Mouse (Mus musculus) mature B cell (primary cell): ENCODE measurements around the gene Flnb.

Source experiments
- in situ Hi-C: fragments of 300-500 bp; cut with MboI; formaldehyde crosslinking; loops from 2 replicates; pipeline ENCODE4 v1.14.3; 2019

The Flnb gene

DNA sequence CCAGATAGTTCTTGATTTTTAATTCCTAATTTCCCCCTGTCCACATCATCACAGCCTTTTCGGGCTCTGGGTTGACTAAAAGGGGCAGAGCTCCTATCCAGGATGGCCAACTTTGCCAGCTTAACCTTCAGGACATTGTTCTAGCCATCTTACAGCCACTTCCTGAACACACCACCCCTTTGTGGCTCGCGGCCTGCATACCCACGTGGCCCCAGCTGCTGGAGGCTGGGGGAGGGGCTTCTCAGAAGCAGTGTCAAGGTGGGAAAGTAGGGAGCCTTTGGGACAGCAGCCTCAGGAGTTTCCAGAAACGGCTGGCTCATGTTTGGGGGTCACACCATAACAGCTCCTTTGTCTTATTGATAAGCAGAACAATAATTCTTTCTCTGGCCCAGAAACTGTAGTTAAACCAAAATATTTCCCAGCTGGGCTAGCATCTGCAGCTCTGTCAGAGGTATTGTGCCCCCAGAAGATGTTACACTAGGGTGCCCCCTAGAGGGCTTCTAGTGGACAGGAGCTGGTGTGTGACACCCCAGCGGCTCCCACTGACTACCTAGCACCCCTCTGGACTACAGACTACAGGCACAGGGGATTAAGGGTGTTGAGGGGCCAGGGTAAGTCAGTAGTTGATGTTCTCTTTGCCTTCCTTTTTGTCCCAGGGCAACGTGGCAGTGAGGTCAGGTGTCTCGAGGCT is 126.7 kb downstream of the Flnb start:
- in situ Hi-C loops: no loop called here

DNA sequence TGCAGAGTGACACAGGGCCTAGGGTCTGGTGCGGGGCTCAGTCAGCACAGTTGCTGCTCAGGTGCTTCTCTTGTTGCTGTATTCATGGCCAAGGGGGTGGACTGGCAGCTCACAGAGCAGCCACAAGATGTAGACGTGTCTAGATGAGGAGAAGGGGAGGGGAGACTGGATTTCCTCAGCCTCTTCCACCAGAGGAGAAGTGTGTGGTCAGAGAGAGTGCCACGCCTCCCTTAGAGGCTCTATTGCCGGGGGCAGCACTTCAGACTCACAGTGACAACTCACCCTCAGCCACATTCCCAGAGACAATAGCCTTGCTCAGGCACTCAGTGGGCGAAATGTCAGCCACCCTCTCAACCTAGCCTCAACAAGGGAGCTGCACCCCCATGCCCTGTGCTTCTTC is 127.5 kb downstream of the Flnb start:
- in situ Hi-C loops: no loop called here

DNA sequence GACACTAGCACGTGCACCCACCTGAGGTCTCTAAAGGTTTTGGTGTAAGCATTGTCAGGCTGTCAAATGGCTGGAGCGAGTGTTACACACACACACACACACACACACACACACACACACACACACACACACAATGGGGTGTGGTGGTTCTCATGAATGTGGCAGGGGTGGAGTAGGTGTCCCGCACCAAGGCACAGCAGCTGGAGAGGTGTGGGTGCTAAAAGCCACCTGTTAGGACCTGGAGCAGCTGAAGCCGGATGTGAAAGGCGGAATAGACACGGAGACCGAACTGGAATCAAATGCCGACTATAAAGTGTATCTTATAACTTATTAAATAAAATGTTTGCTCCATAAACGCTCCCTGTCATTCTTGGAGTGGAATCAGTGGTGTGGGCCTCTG is 133.5 kb downstream of the Flnb start:
- in situ Hi-C loops: no loop called here

DNA sequence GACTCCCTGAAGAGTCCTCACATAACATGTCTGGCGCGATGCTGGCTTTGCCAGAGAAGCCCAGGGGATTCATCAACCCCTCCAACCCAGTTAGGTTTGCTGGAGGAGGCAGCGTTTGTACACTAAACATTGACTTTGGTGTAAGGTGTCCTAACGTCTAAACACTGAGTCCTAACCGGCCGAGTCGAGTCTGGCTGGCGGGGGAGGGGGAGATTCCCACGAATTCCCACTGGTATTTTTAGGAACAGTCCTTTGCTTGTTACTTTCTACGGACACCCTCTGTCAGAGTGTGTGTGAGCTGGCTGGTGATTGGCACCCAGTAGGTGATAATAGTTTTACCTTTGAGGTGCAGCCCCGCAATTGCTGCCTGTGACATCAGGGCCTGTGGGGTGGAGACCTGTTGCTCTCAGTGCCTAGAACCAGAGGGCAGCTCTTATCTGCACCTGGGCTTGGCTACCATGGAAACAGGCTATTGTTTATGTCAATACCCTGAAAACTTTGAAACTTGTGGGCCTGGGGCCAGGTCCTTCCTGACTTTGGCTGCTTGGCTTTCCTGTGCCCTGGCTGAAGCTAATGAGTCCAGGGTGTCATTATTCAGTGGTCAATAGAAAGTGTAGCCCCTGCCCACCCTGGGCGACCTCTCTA is 135.0 kb downstream of the Flnb start:
- in situ Hi-C loops: no loop called here

DNA sequence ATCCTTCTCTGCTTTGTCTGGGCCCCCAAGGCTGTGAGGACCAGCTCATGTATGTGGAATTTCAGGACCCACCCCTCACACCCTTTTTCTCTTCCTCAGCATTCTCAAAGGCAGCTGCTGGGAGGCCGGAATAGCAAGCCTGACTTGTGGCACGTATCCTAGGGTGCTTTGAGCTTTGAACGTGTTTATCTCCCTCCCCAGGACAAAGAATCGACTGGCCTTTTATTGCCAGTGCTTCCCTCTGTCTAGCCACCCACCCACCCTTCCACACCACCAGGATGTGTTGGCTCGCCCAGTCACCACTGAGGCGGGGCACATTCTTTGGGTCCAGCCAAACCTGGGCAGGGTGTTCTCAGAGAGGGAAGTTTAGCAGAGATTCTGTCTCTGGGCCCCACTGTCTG is 136.3 kb downstream of the Flnb start:
- in situ Hi-C loops: no loop called here

DNA sequence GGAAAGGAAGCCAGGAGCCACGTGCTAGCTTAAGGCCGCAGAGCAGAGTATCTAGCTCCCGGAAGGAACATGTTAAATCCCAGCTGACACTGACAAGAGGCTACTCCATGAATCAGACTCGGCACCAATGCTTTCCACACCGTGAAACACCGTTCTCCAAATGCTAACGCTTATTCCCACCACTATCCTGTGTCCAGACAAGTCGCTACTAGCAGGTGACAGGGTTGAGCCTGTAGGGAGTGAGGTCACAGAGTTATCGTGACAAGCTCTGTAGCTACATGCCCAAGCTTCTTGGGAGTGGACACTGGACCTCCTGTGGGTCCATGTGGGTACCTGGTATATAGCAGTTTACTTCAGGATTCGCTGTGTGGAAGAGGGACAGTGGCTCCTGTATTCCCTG is 138.7 kb downstream of the Flnb start:
- in situ Hi-C loops: no loop called here

DNA sequence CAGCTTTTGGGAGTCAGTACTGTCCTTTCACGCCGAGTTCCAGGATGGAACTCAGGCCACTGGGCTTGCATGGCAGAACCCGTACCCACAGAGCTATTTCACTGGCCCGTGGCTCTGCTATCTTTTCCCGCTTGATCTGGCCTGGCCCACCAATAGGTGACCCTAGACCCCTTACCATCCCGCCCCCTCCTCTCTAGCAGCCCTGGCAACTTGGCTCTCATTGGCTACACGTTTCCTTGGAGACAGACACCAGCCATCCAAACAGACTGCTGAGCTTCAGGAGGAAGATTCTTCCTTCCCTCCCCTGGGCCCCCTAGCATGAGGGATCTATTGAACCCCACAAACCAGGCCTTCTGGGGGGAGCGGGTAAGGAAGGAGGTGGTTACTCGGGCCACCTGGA is 139.3 kb downstream of the Flnb start, which contains the start of gene Gm45521:
Gene Gm45521 (plus strand): TSS at position 240 of the 400 bp plus-strand sequence.
- in situ Hi-C loops: no loop called here

DNA sequence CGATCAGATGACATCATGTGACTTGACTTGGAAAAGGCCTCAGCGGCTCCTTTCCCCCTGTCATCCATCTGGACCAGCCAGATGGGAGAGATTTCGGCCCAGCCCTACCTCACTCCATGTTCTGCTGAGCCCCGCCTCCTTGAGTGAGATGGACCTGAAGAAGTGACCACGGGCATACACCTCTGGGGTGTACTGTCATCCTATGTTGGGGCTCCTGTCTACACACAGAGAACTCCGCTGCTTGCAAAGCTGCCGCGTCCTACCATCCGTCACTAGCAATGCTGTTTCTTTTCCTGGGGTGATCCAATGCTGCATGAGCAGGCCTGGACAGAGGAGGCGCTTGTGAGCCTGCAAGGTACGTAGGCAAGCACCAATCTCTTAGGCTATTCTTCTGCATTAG is 142.9 kb downstream of the Flnb start:
- in situ Hi-C loops: loop anchor here (10.0 kb wide), 1 partner anchor 84 kb away; no protein-coding TSS in a partner anchor

DNA sequence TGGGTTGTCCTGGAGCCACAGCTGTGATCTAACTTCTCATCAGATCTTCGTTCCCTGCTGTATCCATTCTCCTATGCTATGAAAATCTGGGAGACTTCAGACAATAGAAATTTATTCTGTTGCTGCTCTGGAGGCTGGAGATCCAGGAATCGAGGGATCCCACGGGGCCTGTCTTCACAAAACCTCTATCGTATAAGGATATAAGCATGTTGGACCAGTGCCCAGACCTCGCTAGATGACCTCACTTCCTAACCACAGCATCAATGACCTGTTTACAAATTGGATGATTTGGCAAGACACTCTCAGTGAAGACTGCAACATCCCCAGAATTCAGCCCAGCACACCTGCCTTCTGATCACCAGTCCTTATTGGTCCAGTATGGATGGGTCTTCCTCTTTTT is 144.0 kb downstream of the Flnb start:
- in situ Hi-C loops: loop anchor here (10.0 kb wide), 1 partner anchor 83 kb away; no protein-coding TSS in a partner anchor

DNA sequence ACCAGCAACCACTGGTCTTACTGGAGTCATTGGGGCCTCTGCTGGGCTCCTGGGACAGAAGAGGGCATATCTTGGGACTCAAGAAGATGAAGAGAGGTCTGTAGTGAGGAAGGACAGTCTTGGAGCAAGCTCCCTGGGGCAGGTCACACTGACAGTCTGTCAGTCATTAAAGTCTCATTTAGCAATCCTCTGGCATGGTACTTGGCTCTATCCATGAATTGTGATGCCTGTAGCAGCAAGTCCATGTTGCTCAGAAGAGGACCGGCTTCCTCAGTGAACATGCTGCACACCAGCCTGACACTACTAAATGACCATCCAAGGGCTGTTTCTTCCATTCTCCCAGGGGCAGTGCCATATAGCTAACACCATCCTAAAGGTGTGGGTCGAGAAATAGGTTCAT is 144.9 kb downstream of the Flnb start:
- in situ Hi-C loops: loop anchor here (10.0 kb wide), 1 partner anchor 82 kb away; no protein-coding TSS in a partner anchor

DNA sequence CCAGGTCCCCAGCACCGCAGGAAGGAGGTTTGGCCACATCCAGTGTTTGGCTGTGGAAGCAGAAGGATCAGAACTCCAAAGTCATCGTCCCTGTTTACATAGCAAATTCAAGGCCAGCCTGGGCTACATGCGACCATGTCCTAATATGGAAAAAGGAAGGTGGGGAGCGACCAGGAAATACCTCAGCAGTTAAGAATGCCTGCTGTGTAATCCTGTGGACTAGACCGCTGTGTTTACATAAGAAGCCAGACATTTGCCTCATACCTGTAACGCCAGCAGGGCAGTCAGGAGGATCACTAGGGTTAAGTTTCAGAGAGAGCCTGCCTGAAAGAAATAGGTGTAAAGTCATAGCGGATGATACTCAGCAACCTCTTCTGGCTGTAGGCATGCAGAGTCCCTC is 145.4 kb downstream of the Flnb start:
- in situ Hi-C loops: loop anchor here (10.0 kb wide), 1 partner anchor 82 kb away; no protein-coding TSS in a partner anchor

DNA sequence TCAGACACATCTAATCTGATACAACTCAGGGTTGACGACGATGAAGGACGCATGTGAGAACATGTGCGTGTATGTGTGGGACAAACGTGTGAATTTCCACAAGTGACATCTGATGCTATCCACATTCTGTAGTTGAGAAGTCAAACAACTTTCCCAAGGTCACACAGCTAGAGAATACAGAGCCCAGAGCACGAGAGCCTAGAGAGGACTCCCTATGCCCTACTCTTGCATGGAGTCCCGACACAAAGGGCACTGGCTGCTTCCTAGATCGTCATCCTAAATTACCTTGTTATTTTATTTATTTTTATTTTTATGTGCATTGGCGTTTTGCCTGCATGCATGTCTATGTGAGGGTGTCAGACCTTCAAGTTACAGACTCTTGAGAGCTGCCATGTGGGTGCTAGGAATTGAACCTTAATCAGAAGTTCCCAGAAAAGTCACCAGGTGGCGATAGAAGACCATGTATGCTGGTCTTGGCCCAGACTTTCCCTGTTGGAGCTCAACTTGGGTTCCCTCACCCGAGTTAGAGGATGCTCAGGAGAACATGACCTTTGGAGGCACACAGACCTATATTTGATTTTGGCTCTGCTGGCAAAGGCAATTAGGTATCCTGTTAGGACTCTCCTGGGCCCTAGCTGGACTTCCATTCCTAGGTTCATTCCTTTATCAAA is 146.6 kb downstream of the Flnb start:
- in situ Hi-C loops: loop anchor here (10.0 kb wide), 1 partner anchor 80 kb away; no protein-coding TSS in a partner anchor

DNA sequence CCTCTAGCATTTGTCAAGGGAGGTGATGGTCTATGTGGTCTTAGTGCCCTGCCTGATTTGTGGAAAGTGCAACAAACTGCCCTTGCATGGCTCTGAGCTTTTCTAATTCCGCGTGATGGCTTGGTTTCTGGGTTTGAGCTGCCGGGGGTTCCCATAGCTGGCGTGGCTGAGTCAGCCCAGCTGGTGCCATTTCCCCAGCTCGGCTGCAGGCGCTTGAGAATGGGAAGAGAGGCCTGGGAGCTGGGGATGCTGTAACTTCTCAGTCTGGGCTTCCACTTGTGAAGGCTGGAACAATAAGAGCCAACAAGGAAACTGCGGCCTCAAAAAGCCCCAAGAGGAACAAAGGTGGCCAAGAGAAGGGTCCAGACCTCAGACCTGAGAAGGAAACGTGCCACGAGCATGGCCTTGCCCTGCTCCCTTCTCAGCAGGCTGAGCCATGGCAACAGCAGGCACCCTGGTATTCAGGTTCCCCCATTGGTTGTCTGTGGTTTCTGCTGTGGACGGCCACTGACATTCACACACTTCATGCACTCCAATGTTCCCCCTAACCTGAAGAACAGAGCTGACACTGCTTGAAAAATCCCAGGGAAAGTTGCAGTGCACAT is 154.2 kb downstream of the Flnb start:
- in situ Hi-C loops: no loop called here

DNA sequence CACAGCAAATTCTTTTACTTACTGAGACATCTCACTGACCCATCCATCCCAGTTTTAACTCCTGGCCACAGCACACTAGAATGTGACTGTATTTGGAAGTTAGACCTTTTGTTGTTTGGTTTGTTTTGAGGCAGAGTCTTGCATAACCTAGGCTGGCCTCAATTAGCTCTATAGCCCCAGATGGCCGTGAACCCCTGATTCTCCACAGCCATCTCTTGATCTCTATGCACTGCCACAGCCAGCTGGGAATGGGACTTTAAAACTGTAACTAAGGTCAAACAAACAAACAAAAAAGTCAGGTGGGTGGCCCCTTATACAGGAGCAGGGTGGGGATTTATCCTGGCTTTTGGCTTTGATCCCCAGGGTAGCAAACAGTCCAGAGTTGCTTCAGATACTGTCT is 156.9 kb downstream of the Flnb start:
- in situ Hi-C loops: no loop called here

DNA sequence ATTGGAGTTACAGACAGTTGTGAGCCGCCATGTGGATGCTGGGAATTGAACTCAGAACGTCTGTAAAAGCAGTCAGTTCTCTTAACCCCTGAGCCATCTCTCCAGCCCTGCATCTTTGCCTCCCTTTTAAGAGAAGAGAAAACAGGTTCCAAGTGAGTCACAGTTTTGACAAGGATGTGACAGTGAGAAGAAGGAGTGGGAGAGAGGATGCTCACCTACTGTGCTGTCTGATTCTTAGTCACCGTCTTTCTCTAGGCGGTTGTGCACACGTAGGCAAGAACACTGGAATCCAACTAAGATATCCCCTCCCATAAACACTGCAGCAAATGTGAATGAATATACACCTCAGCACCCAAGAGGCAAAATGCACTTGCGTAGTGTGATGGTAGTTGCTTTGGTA is 157.4 kb downstream of the Flnb start:
- in situ Hi-C loops: no loop called here

DNA sequence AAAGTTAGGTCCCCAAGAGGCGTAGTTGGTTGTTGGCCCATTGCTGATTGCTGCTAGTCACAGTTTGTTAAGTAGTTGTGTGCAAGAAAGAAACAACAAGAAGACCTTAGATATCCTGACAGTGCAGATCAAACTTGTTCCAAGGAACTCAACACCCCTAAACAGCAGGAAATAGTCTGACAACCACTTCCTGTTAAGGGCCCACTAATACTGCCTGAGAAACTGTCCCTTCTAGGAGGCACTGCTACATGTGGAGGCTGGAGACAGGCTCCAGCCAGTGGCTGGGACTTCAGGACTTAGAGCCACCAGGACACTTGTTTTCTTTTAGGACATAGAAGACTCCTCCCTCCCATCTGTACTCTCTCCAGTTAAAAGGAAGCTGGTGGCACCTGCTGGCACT is 159.7 kb downstream of the Flnb start:
- in situ Hi-C loops: no loop called here

DNA sequence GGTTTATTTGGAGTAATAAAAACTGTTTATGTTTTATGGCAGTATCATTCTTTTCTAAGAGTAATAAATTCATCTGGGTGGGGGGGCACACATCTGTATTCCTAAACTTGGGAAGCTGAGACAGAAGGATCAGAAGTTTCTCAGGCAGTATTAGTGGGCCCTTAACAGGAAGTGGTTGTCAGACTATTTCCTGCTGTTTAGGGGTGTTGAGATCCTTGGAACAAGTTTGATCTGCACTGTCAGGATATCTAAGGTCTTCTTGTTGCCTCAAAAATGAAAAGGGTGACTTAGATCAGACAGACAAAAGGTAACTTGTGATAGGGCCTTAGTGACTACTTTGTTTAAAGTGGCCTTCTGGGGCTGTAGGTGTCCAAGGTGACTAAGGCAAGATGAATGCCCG is 160.4 kb downstream of the Flnb start:
- in situ Hi-C loops: no loop called here

DNA sequence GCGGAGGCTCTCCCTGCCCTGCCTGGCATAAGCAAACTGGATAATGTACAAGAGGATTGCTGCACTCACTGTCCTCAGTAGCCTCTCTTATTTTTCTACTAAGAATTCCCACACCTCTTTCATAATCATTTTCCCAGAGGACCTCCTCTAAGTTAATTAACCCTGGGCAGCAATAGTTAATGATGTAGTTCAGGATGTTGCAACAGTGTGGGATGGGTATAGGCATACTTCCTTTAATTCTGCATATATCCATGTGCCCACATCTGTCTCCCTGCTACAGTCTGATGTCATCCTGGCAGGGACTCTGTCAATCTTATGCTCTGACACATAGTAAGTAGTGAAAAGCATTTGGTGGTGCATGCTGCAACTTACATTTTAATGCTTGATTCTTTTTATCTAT is 163.5 kb downstream of the Flnb start:
- in situ Hi-C loops: no loop called here

DNA sequence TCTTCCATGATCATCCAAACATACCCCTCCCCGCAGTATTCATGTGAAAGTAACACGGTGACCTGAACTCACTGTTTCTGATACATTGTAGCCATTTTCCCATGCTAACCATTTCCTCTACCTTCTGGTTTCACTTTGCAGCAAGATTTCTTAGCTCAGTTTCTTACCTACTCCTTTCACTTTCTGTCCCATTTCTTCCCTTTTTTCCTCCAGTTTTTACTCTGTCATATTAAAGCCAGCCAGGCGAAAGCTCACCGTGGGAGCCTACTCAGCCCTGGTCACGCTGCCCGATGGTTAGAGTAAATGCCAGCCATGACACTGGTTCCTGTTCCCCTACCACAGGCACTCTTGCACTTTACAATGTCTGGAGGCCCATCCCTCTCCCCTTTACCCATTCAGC is 169.2 kb downstream of the Flnb start:
- in situ Hi-C loops: no loop called here

DNA sequence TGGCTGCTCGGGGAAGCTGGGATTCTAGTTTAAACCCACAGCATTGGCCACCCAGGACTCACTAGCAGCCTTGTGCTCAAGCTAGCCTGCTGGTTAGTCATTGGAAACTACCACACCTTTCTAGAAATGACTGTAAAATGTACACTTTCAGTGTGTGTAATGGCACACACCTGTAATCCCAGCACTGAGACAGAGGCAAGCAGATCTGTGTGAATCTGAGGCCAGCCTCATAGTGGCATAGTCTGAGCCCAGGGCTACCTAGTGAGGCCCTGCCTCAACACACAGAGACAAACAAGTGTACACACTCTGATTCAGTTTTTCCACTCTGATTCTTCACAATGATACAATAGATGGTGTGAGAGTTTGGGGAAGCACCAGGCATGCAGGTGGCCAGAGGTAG is 171.6 kb downstream of the Flnb start:
- in situ Hi-C loops: no loop called here

DNA sequence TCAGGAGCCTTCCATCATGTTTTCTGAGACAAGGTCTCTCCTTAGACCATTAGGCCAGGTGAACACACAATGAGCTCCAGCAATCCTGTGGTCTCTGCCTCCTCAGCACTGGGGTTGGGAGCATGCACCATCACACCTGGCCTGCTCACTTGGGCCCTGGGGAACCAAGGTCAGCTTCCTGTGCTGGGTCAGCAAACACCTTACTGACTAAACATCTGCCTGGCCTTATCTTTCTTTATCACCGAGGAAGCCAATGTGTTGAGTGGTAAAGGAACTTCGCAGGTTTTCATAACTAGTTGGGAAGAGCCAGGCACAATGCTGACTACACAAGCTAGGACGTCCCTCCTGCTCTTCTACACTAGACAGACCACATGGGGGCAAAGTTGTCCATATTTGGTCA is 172.2 kb downstream of the Flnb start:
- in situ Hi-C loops: no loop called here

DNA sequence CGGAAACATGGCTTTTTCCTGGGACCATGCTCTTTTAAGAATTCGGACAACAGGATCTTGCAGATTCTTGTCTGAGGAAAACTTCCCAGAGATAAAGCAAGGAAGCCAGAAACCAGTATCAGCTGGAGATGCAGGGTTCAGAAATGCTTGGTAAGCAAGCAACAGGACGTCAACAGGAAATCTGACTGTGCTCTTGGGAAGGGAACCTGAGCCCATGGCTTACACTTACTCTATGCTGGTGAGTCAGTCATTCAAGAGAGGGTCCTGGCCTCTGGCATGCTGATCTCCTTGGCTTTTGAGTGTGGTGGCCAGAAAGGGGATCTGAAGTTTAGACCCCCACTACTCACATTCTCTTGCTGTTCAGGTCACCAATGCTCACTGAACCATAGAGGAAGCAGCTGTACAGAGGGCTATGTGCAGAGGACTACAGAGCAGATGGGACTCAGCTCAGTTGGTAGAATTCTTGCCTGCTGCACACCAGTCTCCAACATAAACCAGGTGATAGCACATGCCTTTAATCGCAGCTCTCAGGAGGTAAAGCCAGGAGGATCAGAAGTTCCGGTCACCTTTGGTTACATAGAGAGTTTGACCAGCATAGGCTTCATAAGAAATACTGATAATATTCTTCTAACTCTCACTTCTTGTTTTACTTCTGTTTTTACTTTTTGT is 173.5 kb downstream of the Flnb start:
- in situ Hi-C loops: no loop called here
